Mouse (Mus musculus) ES-E14 (cell line): Measurements from ENCODE around the gene Flii.

ENCODE experiments used
- CHD2 ChIP-seq: IDR thresholded peaks from 2 replicates; pipeline ENCODE4 v1.6.1; 2014; ENCODE audit warnings: mild to moderate bottlenecking, low read depth, low read length, inconsistent platforms
- MAFK ChIP-seq: IDR thresholded peaks from 2 replicates; pipeline ENCODE4 v1.6.1; 2014; ENCODE audit warnings: mild to moderate bottlenecking, low read depth, low read length, inconsistent platforms; ENCODE audit not compliant: insufficient read depth
- ZNF384 ChIP-seq: IDR thresholded peaks from 2 replicates; pipeline ENCODE4 v1.6.1; 2012; ENCODE audit warnings: low read depth, low read length, inconsistent platforms

DNA sequence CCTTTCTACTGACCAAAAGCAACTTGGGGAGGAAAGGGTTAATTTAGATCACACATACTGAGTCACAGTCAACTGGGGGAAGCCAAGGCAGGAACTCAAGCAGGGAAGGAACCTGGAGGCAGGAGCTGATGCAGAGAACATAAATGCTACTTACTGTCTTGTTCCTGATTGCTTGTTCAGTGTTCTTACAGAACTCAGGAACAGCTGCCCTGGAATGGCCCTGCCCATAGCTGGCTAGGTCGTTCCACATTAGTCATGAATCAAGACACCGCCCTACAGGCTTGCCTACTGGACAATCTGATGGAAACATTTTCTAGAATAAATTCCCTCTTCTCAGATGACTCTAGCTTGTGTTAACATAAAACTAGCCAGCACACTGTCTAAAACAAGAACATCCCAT is 7.1 kb upstream of the Flii start:
- no peak for TF ChIP-seq CHD2
- no peak for TF ChIP-seq MAFK
- no peak for TF ChIP-seq ZNF384
